Mouse (Mus musculus): ENCODE results near the gene Tescl.

Tescl gene

GRCm38 (mm10) chr7:24363228-24363627 lies 29.5 kb upstream of the Tescl start:
- peak; percentile 65 for DNase-seq (ENCODE audit: low spot score)

GRCm38 (mm10) chr7:24361001-24361400 lies 27.3 kb upstream of the Tescl start:
- no peak for DNase-seq (ENCODE audit: low spot score)

DNA sequence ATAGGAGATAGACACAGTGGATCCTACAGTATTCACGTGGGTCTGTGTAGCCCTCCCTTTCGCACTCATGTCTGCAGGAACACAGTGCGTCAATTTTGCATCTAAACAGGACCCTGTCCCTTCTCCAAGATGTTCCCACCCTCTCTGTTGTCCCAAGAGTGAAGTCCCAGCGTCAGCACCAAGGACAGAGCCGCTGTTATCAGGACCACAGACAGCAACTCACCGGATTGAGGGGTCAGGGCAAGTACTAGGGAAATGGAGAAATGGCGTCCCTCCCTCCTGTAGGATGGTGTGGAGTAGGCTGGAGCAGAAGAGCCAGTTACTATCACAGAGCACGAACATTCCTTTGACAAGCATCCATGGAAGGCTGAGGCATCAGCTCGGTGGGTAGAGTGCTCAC lies 25.5 kb upstream of the Tescl start:
- no peak for DNase-seq (ENCODE audit: low spot score)

- DNase-seq (ENCODE audit: low spot score): no peak
These were observed 24.2 kb upstream of the Tescl start for GRCm38 (mm10) chr7:24357899-24358298.

GRCm38 (mm10) chr7:24356081-24356480 lies 22.3 kb upstream of the Tescl start:
- DNase-seq (ENCODE audit: low spot score): no peak

DNA sequence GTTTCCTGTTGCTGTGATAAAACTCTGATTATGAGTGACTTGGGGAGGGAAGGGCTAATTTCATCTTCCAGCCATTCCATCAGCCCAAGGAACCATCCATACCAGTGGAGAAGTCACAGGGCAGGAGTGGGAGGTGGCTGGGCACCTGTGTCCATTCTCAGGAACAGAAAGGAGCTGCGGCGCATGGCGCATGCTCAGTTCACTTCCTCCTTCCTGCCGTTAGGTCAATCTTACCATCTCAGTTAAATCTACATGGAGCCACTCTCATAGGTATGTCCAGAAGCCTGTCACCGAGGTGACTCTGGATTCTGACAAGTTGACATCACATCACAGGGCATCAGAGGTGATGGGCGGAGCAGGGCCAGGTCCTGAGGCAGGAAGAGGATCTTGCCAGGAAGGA lies 21.9 kb upstream of the Tescl start:
- no peak for DNase-seq (ENCODE audit: low spot score)

- no peak for DNase-seq (ENCODE audit: low spot score)
These were observed 15.2 kb upstream of the Tescl start, which contains the start of gene Lypd5 for GRCm38 (mm10) chr7:24348896-24349295. Gene Lypd5 (plus strand): TSS chr7:24349196.

DNA sequence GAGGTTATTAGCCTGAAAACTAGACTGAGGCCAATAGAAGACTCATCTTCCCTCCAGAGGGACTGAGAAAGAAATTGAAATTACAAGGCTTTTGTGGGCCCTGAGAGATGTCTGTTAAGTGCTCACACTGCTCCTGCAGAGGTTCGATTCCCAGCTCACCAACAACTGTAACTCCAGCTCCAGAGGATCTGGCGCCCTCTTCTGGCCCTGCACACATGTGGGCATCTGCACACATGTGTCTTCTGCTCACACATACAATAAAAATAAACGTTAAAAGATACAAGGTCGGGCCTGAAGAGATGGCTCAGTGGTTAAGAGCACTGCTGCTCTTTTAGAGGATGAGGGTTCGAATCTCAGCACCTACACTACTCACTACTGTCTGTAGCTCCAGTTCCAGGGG lies 12.7 kb upstream of the Tescl start:
- no peak for DNase-seq (ENCODE audit: low spot score)

GRCm38 (mm10) chr7:24343701-24344272 lies 10.1 kb upstream of the Tescl start:
- no peak for DNase-seq (ENCODE audit: low spot score)

- no peak for DNase-seq (ENCODE audit: low spot score)
These were observed 4.5 kb upstream of the Tescl start for GRCm38 (mm10) chr7:24338241-24338640.

DNA sequence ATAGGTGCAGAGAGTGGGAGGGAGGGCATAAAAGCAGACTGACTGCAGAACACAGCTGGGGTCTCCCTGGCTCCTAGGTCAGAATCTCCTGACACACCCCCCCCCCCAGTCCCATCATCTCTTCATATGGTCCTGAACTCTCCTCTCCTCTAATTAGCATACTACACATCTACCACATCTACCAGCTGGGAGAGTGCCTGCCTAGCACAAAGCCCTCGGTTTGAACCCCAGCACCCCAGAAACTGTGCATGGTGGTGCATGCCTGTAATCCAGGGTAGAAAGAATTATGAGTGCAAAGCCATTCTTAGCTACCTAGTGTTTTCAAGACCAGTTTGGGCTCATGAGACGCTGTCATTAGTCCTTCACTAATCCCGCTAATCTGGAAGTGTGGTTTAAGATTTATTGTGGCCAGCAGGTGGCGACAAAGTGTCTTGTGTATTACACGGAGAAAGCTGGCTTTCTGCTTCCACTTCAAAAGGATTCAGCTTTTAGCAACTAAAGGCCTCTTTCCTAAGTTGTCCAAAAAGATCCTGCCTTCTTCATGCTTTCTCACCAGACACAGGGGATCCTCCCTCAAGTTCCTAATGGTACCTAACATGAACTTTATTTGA lies 2.1 kb upstream of the Tescl start:
- DNase-seq (ENCODE audit: low spot score): peak; percentile 68

DNA sequence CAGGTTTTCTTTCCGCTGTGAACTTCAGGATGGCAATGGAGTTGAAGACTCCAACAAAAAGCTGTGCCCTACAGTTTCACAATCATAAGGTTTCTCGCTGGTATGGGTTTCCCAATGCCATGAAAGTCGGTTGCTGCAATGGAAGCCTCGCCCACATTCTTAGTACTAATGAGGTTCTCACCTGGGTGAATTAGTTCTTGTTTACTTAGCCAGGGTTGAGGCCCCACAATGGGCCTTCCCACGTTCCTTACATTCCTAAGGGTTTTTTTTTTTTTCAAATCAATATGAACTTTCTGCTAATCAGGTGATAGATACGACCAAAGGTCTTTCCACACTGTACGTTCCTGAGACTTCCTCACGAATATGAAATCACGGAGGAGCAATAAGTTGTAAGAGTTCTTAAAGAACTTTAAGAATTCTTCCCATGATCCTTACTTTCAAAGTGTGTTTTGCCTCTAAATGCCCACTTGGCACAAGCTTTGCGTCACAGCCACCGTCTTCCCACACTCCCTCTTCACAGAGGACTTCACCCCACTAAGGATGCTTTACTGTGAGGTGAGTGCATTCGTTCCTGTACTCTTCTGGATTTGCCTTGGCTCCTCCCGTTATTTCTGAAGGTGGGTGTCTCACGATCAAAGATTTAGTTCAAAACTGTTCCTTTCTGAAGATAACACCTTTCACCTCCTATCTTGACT lies 6.3 kb downstream of the Tescl start:
- no peak for DNase-seq (ENCODE audit: low spot score)

- no peak for DNase-seq (ENCODE audit: low spot score)
These were observed 7.2 kb downstream of the Tescl start for GRCm38 (mm10) chr7:24326273-24327135.

DNA sequence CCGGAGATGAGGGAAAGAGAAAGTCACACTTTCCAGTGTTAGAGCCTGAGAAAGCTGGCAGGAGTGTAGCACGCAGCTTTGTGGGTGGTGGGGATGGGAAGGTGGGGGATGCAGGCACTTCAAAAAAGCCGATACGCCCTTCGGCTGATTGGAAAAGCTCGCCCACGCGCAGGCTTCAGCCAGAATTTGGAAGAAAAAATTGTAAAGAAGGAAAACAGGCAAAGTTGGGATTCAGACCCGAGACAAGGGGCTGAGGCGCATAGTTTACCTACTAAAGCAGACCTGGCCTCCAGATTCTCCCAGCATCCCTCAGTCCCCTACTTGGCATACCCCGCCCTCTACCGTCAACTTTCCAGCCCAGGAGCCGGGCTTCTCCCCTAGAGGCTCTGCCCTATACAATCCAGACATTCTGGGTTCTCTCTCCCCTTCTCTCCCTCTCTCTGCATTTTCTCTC lies 8.0 kb downstream of the Tescl start:
- no peak for DNase-seq (ENCODE audit: low spot score)

DNA sequence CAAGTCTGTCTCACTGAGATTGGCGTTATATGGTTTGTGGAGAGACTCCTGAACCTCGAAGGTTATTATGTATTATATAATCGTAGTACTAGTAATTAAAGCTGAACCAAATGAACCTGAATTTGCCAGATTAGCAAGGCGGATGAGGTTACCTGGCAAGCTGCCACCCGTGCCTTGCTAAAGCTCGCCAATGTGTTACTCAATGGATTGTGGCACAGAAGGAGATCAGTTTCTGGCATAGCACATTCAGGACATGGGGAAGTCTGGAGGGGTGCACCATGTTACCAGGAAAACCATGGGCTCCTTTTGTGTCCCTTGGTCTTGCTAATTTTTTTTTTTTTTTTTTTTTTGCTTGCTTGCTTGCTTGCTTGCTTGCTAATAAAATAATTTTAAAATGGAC lies 8.5 kb downstream of the Tescl start:
- DNase-seq (ENCODE audit: low spot score): no peak

DNA sequence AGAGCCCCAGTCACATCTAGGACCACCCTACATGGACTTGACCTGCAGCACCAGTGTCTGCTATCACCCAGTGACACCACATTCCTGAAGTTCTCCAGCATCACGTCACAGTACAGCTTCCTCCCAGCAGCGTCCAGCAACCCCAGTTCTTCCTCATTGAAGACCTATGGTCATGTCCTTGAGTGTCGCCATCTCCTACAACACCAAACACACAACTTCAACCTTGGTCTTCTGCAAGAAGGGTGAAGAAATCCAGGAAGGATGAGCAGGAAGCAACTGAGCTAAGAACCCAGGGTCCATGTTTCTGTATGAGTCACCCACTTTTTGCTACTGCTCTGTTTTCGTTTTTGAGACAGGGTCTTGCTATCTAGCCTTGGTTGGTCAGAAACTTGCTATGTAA lies 11.1 kb downstream of the Tescl start:
- DNase-seq (ENCODE audit: low spot score): no peak

GRCm38 (mm10) chr7:24318942-24319341 lies 14.8 kb downstream of the Tescl start:
- DNase-seq (ENCODE audit: low spot score): no peak

DNA sequence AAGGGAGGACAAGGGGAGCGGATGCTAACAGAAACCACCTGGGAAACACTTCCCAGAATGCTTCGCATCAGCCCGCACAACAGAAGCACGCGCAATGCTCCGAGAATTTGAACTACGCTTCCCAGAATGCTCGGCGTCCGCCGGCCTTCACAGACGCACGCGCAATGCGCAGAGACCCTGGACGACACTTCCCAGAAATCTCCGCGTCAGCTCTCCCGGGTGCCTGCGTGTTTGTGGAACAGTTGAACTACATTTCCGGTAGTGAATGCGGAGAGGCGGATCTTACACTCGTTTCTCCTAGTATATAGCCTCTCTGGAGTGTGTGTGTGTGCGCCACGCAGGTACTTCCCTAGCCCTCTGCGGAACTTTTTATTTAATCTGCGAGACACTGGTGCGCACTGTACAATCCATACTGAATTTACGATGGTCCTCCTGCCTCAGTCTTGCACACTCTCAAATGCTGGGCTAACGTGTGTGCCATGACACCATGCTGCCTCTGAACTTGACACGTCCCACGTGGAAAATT lies 17.1 kb downstream of the Tescl start, which contains the start of gene Zfp94:
TSS of gene Zfp94 (minus strand) at position 100 of the 526 bp plus-strand sequence.
- DNase-seq (ENCODE audit: low spot score): peak; percentile 91

DNA sequence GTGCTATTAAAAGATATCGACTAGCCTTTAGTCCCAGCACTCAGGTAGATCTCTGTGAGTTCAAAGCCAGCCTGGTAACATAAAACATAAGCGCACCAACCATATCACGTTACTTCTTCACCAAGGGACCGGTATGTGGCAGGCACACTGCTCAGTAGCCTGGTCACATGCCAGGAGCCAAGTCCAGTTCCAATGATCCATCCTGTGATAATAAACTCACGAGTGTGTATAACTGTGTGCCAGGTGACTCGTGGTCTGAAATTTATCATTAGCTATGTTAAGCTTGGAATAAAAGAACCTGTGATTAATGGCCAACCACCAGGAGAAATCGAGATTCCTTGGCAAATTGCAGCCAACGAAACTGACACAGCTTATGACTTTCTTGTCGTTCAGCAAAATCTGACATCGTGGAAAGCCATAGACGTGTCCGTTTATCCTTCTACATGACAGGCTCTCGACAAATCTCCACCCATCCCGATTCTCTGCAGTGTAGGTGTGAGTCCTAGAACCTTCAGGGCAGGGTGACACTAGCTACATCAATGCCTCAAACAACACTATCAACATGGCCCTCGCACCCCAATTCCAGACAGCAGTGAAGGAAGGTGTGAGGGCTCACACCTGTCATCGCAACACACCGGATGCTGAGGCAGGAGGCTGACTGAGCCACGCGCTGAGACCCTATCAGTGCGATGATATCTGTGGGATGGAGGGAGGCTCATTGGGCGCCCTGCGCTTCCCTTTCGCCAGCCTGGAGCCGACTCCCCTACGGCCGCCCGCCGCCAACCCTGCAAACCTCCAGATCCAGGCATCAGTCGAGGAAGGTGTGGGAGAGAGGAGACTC lies 17.8 kb downstream of the Tescl start:
- DNase-seq (ENCODE audit: low spot score): no peak

DNA sequence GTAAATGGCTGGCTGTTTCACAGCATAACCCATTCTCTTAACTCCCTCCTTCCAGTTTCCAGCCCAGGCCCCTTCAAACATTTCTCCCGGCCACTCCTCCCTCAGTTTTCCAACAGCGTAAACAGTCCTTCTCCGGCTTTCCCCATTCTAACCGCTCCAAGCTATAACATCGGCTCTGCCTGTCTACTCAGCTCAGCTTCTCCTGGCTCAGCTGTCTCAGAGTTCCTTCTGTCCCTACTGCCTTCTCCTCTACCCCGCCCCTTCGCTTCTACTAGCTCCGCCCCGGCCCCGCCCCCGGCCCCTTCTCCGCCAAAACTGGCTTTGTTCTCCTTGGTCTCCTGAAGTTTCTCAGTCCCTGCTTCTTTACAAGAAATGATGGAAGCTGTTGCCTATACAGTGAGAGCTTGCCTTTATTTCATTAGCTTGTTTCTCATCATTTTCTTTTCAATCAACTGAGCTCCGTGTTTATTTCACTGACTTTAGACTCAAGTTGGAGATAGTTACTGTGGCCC lies 32.9 kb downstream of the Tescl start, which contains the start of gene Zfp61:
TSS of gene Zfp61 (minus strand) at position 462 of the 512 bp plus-strand sequence.
- DNase-seq (ENCODE audit: low spot score): no peak
